Mouse (Mus musculus) adrenal gland, adult 18-20 months (tissue): ENCODE results near the gene Il31. TPM values are rescaled to one million over a fixed set of nuclear protein-coding genes. Genes with fewer than 3 reads are reported as not detected.
A peak's percentile ranks its signal among the peaks of the same experiment; 100 is the strongest.

Experiments
- DNase-seq, 2 experiments: peaks; one replicate each; pipeline ENCODE4 v3.0.0; 2021 to 2022; ENCODE audit warnings: low spot score in 2 of 2
- microRNA-seq, 2 experiments: library from miRNA; unstranded; fragments of <30 nt; microRNA quantifications; one replicate each; pipeline ENCODE4 v1.2.0; 2021; ENCODE audit warnings: borderline number of aligned reads in 2 of 2
- total RNA-seq, 2 experiments: library from RNA; stranded (reverse); gene quantifications; 1 replicate in 1 of 2; 2 replicates in 1 of 2; pipeline ENCODE4 v1.2.3; 2021

Gene Il31
- total RNA-seq, 2 experiments from 2014 or later, result not detected

DNA sequence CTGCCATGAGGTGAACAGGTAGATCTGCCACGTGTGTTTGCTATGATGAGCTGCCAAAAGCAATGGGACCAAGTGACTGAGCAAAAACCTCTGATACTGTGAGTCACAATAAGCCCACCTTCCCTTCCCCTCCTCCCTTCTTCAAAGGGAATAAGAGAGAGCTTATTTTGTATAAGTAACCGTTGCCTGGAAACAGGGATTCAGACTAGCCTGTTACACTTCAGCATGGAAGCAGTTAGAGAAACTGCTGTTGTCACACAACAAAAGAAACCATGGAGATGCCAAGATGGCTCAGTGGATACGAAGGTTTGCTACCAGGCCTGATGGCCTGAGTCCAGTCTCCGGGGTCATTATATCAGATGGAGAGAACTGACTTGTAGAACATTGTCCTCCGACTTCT, 15.5 kb downstream of the Il31 start:
- no peak for DNase-seq

DNA sequence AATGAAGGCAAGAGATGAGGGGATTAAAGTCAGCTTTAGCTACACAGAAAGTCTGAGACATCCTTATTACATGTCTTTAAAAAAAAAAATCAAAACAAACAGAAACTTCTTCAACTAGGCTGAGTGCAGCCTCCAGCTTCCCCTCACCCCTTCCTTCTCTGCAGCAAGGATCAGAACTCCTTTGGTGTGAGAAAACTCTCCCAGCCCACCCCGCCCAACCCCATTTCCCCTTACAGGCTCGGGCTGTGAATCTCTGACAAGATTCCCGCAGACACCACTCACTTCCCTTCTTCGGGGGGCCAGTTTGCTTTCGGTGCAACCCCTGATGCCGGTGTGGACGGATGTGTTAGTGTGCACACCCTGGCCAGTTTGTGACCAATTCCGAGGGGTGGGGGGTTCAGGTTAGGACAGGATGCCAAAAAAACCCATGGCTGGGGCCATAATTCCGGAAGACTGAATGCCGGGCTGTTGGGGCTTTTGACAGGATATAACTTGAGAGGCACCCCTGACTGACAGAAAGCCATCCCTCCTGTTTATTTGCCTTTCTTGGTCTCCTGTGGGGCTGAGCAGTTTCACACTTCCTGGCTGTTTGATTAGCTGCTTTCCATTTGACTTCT, 18.4 kb downstream of the Il31 start:
- no peak for DNase-seq

DNA sequence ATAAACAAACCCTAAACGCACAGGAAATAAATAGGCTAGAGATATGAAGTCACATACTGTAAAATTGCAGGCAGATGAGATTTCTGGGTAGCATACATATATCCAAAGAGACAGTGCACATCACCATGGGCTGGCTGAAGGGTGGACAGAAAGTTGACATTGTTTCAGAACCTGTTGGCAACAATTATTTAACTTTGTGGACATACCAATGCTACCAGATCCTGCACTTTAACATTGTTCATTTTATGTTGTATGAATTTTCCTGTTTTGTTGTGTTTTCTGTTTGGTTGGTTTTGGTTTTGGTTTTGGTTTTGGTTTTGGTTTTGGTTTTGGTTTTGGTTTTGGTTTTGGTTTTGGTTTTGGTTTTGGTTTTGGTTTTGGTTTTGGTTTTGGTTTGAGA, 24.7 kb downstream of the Il31 start:
- no peak for DNase-seq

DNA sequence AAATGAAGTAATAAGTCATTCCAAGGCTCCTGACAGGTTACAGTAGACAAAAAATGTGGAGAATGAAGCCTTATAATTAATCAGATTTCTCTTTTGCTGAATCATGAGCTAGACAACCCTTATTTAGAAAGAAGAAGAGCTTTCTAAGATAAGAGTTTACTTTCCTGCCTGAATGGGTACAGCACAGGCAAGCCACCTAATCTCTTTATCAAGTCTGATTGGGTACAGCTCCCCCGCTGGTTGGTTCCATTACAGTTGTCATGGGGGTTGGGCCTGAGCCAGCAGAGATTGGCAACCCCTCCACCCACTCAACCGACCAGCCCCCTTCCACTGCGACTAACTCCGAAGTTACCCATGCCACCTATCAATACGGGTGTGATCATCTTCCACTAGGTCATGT, 27.9 kb downstream of the Il31 start:
- DNase-seq, result no peak

DNA sequence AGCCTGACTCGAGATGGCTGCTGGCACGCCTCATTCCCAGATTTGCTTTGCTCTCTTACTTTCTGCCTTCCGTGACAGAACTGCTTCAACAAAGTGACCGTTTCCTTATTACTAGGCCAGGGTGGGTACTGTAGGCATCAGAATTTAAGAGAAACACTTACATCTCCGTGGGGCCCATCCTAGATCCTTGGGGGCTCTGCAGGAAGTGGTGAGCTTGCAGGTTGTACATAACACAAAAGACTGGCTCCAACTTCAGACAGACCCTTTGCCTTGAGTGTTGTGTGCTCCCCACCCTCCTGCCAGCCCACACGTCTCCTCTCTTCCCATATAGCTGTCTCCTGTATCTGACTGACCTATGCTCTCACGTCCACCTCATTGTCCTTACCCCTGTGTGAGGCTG, 37.4 kb downstream of the Il31 start:
- no peak for DNase-seq

DNA sequence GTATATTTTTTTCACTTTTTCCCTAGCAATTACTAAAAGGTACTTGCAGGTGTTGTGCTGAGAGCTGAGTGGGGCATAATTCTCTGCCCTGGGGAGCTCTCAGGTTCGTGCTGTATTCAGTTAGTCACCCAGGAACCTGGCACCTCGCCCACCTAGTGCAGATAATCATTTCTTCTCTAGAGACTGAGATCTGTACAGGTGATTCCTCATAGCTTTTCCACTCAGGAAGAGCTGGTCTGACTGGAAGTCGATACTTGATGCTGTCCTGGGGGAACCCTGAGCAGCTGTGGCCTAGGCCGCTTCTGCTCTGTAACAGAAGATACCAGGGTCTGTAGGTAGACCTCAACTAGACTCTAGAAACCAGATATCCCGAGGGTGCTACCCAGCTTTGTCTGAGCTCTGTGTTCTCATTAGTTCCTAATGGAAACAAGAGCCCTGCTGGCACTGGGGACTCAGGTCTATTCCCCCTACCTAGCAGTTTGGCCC, 44.4 kb downstream of the Il31 start:
- no peak for DNase-seq

DNA sequence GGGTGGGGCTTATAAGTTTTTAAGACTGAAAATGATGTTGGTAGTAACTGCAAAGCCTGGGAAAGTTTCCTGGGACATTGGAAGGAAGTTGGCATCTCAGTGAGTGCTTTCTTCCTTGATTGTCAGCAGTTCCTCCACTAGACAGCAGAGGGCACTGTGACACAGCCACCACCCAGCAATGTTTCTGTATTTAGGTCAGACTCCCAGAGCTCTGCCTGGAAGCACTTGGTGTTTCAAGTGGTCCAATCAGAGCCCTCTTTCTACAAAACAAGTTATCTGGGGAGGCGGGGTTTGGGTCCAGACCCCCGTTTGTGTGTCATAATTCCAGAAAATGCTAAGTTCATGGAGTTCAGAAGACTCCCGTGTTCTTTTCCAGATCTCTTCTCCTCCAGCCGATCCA, 45.2 kb downstream of the Il31 start:
- peak; percentile 66 to 70 for DNase-seq

DNA sequence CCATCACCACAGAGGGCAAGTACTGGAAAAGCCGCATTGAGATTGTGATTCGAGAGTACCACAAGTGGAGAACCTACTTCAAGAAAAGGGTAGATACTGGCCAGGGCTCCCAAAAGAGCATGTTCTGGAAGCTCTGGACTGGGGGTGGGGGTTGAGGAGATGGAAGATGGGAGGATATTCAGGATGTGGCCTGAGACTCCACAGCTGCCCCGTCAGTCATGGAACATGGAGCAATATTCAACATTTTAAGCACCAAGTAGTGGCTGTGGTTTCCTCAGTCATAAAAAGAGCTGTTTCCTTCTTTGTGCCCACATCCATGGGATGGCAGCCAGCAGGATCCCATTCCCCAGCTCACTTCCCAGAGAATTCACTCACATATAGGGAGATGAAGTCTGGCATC, 47.0 kb downstream of the Il31 start:
- no peak for DNase-seq

DNA sequence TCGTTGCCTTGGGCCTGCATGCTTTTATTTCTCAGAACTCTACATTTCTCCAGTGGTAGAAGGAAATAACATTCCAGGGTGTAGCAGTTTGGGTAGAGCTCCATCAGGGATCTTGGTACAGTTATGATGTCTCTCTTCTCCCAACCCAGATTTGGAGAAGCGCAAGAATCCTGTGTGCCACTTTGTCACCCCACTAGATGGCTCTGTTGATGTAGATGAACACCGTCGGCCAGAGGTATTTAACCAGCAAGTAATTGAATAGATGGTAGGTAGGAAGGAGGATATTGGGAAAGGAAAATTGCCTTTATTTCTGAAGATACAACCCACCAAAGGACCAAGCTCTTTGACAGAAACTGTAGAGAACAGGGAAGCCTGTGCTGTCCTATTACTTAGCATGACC, 48.6 kb downstream of the Il31 start:
- DNase-seq, result no peak

DNA sequence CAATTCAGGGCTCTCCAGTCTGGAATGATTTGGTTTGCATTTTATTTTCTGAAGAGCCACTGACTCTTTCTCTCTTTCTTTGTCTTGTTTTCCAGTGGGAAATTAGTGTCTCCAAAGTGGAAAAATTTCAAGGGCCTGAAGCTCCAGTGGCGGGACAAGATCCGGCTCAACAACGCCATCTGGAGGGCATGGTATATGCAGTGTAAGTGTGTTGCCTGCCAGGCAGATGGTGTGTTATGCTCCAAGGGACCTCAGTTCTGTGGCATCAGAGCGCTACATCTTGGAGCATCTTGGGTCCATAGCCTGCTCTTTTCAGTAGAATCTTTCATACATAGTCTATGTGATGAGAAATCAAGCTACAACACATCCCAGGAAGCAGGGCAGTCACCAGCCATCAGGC, 49.3 kb downstream of the Il31 start:
- DNase-seq, result peak; percentile 24 to 43

DNA sequence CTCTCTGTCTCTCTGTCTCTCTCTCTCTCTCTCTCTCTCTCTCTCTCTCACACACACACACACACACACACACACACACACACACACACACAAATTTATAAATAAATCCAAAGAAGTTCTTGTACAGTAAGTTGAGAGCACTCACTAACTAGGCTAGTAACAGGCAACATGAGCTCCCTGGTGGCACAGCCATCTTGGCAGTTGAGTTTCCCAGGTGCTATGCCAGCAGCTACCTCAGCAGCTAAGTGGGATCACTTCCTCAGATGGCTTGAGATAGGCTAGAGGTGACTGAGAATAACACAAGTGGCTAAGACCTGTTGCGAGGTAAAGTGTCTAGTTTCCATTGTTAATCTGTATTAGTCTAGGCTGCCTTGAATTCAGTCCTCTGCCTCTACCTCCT, 50.0 kb downstream of the Il31 start:
- no peak for DNase-seq

DNA sequence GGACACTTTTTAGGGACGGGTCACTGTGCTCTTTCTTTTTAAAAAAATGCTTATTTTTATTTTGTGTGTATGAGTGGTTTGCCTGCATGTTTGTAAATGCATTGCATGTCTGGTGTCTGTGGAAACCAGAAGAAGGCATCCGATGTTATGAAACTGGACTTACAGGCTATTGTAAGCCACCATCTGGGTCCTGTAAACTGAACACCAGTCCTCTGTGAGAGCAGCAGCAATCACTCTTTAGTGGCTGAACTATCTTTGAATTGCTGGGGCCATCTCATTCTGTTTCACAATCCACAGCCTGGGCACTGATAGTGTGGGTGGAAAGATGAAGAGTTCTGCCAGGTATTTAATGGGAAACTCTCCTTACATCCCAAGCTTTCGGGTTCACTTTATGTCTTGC, 50.9 kb downstream of the Il31 start:
- no peak for DNase-seq

DNA sequence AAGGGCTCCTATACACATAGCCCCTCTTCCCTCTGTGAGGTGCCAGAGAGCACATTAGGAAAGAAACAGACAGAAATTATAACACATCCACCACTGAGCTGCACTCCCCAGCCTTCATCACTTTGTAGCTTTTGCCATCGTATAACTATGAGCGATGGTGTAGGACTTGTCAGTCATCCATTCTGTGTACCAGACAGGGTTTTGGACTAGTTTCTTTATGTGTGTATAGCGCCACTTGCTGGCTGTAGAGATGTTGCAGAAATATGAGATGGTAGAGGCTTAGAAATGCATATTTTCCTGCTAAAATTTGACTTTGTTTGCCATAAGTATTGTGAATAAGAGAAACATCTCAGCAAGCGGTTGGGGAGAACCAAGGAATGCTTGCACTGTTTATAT, 52.5 kb downstream of the Il31 start:
- peak; percentile 33 to 41 for DNase-seq

DNA sequence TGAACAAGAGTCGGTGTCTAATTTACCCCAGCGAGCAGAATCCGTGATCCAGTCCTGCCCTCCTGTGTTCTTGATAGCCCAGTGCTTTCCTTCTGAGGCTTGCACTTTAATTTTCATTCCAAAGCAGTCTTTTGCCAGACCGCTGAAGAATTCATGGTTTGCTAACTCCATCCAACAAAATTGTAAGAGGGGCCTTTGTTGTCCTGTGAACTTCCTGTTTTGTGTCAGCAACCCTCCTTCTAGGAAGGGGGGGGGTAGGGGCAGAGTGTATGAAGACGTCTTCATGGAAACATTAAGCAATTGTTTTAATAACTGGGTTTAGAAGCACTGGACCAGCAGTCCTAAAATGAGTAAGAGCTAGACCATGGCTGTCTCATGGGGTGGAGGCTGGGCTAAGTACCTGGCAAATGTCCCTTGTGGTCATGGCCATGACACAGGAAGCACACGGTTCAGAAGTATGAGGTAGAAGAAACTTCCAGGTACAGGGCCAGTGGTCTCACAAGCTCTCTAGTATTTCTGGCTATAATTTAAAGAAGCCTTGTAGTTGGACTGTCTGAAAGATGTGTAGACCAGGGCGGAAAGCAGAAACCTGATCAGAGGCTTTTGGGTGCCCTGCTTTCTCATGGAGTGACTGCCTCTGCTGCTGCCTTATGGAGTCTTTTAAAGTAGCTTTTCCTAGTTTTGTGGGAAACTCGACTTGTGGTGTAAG, 53.1 kb downstream of the Il31 start:
- no peak for DNase-seq

DNA sequence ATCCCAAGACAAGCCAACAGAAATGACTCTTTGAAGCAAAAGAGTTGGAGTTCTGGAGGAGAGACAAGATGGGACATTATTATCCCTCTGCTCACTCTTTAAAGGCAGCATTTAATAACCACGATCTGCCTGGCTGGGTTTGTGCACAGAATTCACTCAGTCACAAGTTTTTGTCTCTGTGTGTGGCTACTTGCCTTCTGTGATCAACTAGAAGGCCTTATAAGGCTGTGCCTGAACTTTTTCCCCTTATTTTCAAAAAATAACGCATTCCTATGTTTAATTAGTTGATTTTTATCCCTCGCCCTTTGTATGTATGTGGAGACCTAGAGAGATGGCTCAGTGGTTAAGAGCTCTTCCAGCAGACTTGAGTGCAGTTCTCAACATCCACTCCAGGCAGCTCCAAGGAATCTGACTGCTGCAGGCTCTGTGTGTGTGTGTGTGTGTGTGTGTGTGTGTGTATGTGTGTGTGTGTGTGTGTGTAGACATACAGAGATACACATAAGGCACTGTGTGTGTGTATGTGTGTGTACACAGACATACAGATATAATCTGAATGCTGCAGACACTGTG, 56.9 kb downstream of the Il31 start:
- DNase-seq, result no peak

DNA sequence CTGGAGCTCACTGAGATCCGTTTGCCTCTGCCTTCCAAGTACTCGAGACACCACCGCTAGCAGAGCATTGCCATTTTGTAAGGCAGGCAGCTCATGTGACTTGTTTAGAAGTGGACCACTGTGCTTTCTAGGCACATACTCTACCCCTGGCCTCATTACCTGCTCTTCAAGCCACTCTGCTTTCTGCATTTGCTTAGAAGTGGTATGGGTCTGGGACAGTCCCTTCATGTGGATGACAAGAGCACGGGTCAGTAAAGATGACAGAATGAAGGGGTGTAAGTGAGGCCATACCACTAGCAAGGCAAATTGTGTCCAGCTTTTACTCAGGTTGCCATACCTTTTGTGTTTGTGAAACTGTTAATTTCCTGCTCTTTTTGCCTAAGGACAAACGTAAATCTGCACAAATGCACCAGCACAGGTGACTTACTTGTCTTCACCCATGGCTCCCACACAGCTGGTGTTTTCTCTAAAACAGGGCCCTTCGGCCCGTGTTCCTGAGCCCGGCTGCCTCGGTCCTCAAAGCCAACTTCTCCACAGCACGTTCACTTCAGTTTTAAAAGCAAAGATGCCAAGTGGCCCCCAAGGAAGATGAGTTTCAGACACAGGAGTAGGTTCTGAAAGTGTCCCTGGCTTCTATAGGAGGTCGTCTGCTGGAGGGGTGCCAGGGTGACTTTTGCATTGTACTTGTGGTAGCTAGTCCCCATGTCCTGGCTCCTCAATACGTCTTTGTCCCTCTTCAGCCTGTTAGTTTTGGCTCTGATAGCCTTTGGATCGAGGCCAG, 57.6 kb downstream of the Il31 start:
- peak; percentile 49 to 62 for DNase-seq

Small RNA genes lying within 50 kb of the gene (microRNA-seq; reads per million reads assigned to microRNA genes)
- gene Mir7647, result 2.4 to 3.7 reads per million in 2 experiments

Other genes with a start within 250 kb of the Il31 start
- gene Wdr66, start 237.4 kb downstream of the Il31 start, total RNA-seq, result under 1 TPM; 0.61 to 0.99 TPM
- 1 to 10 TPM; 6.9 to 7.1 TPM for gene Bcl7a, start 145.7 kb downstream of the Il31 start, total RNA-seq
- 10 to 100 TPM; 18.5 to 26.8 TPM for gene Mlxip, start 94.7 kb downstream of the Il31 start, total RNA-seq
- gene Lrrc43, start 184 bp downstream of the Il31 start, total RNA-seq, result not detected
- gene B3gnt4, start 21.0 kb upstream of the Il31 start, total RNA-seq, result under 1 TPM; 0.35 to 0.36 TPM
- gene Diablo, start 34.7 kb upstream of the Il31 start, total RNA-seq, result 10 to 100 TPM; 73.5 to 83.4 TPM
- gene Gm49027, start 36.0 kb upstream of the Il31 start, total RNA-seq, result 10 to 100 TPM in 1 of 2 experiments, 1 to 10 TPM in 1; 4.3 to 11.6 TPM
- gene Vps33a, start 83.5 kb upstream of the Il31 start, total RNA-seq, result 10 to 100 TPM; 43.8 to 49.3 TPM
- 10 to 100 TPM; 66.0 to 74.2 TPM for gene Clip1, start 195.1 kb upstream of the Il31 start, total RNA-seq
- gene Zcchc8, start 231.6 kb upstream of the Il31 start, total RNA-seq, result 10 to 100 TPM; 33.1 to 45.2 TPM